Comparison of ENCODE assay signal across 24 mouse cellular contexts in genomic region chr12:29961041-29961440, GRCm38 (mm10). TPM values are rescaled to one million over a fixed set of nuclear protein-coding genes. Genes with fewer than 3 reads are reported as not detected.
A peak's percentile ranks its signal among the peaks of the same experiment; 100 is the strongest.
DNase-seq lines count a peak whose midpoint lies in the region; ATAC-seq and TF ChIP-seq lines count a peak whose summit lies in the region.
"Had no signal": no experiment of that assay in that cellular context is flagged by ENCODE, and none has a peak within 500 bp of the region (broad histone marks: within the 10 kb centered on the region; RNA-seq: fewer than 3 reads in every experiment).

No protein-coding gene starts in this region.

- H3K36me3 ChIP-seq in heart, embryonic 10.5 days, result peaks cover 12% of the 10 kb centered on the region
- H3K36me3 ChIP-seq in intestine, embryonic 15.5 days, result no peaks in the 10 kb centered on the region
- no peaks in the 10 kb centered on the region for H3K36me3 ChIP-seq in intestine, postnatal 0 days (ENCODE audit: control insufficient read depth, insufficient read depth)

- no peak overlapping the region for H3K4me2 ChIP-seq in intestine, embryonic 15.5 days (replicated peaks)
- H3K4me2 ChIP-seq in intestine, postnatal 0 days (replicated peaks; ENCODE audit: low read depth), result no peak overlapping the region
- H3K4me2 ChIP-seq: forebrain, embryonic 12.5 days; midbrain, embryonic 12.5 days; neural tube, embryonic 12.5 days had no signal

- no peak overlapping the region for H3K4me3 ChIP-seq in heart, embryonic 10.5 days
- no peak overlapping the region for H3K4me3 ChIP-seq in intestine, embryonic 15.5 days (replicated peaks)
- no peak overlapping the region for H3K4me3 ChIP-seq in intestine, postnatal 0 days (ENCODE audit: low read depth, low read length)
- no peak overlapping the region for H3K4me3 ChIP-seq in brown adipose tissue, adult 24 weeks (ENCODE audit: insufficient read depth, low read depth, low read length)
- H3K4me3 ChIP-seq: forebrain, embryonic 12.5 days; limb, embryonic 10.5 days; midbrain, embryonic 12.5 days; neural tube, embryonic 12.5 days had no signal

- WGBS in heart, embryonic 10.5 days, result 79% methylated on average over 1 of the region's 1 CpGs
- WGBS in intestine, embryonic 15.5 days, result 83% methylated on average over 1 of the region's 1 CpGs
- WGBS in intestine, postnatal 0 days, result 58% methylated on average over 1 of the region's 1 CpGs

- peaks cover 57% of the 10 kb centered on the region for H3K4me1 ChIP-seq in heart, embryonic 10.5 days
- H3K4me1 ChIP-seq in intestine, embryonic 15.5 days (replicated peaks), result peaks cover 4% of the 10 kb centered on the region; the same call in 1 of the 2 replicates
- no peaks in the 10 kb centered on the region for H3K4me1 ChIP-seq in intestine, postnatal 0 days (replicated peaks; ENCODE audit: control insufficient read depth, insufficient read depth, low read length)
- peaks cover 37% of the 10 kb centered on the region for H3K4me1 ChIP-seq in brown adipose tissue, adult 24 weeks (ENCODE audit: control insufficient read depth, insufficient read depth, insufficient read length, low read length)

- H3K9ac ChIP-seq in intestine, embryonic 15.5 days, result no peak overlapping the region
- H3K9ac ChIP-seq in intestine, postnatal 0 days (ENCODE audit: low read depth, low read length), result no peak overlapping the region
- H3K9ac ChIP-seq: forebrain, embryonic 12.5 days; liver, postnatal 0 days; midbrain, embryonic 12.5 days; neural tube, embryonic 12.5 days had no signal

- no peaks in the 10 kb centered on the region for H3K9me3 ChIP-seq in heart, embryonic 10.5 days
- no peaks in the 10 kb centered on the region for H3K9me3 ChIP-seq in intestine, embryonic 15.5 days
- H3K9me3 ChIP-seq in intestine, postnatal 0 days (ENCODE audit: control insufficient read depth), result no peaks in the 10 kb centered on the region
- H3K9me3 ChIP-seq: forebrain, embryonic 12.5 days; limb, embryonic 10.5 days; midbrain, embryonic 12.5 days; neural tube, embryonic 12.5 days had no signal

- no peak for TF ChIP-seq CTCF in intestine, postnatal 0 days (IDR thresholded peaks at IDR 0.05; ENCODE audit: low read depth)

- 0 out of 2 replicates have a peak, but pooled peaks have one; percentile 28 for ATAC-seq in intestine, embryonic 15.5 days
- no peak for ATAC-seq in intestine, postnatal 0 days
- ATAC-seq: hindbrain, postnatal 0 days; liver, postnatal 0 days had no signal

- intact Hi-C loops in heart, postnatal 25 days (cut with DNase I), result no loop called here

- DNase-seq in heart, embryonic 10.5 days (ENCODE audit: low spot score), result no peak
- DNase-seq in heart, postnatal 25 days (ENCODE audit: low spot score), result no peak
- peak; percentile 68 for DNase-seq in lung, postnatal 36 days
- no peak for DNase-seq in left cerebral cortex, adult 11 months (ENCODE audit: low spot score)
- DNase-seq: adrenal gland, postnatal 25 days; cerebellum, adult 18-20 months; cerebellum, postnatal 36 days; gastrocnemius, postnatal 36 days; kidney, adult 8-10 months; layer of hippocampus, adult 9-11 months; liver, postnatal 0 days; thymus, postnatal 25 days had no signal

- 0 out of 2 replicates have a peak overlapping the region, but pooled peaks have one; percentile 6 for H3K27ac ChIP-seq in heart, embryonic 10.5 days
- no peak overlapping the region for H3K27ac ChIP-seq in intestine, embryonic 15.5 days
- H3K27ac ChIP-seq in intestine, postnatal 0 days (ENCODE audit: low read depth, low read length), result no peak overlapping the region
- H3K27ac ChIP-seq in brown adipose tissue, adult 24 weeks (replicated peaks; ENCODE audit: low read depth, low read length), result peak overlapping the region; percentile 9; the same call in 1 of the 2 replicates
- H3K27ac ChIP-seq: forebrain, embryonic 12.5 days; hindbrain, postnatal 0 days; limb, embryonic 10.5 days; midbrain, embryonic 12.5 days; neural tube, embryonic 12.5 days had no signal

- H3K27me3 ChIP-seq in heart, embryonic 10.5 days (ENCODE audit: insufficient read depth, poor library complexity, severe bottlenecking), result no peaks in the 10 kb centered on the region
- no peaks in the 10 kb centered on the region for H3K27me3 ChIP-seq in intestine, embryonic 15.5 days (replicated peaks)
- no peaks in the 10 kb centered on the region for H3K27me3 ChIP-seq in intestine, postnatal 0 days (replicated peaks; ENCODE audit: control insufficient read depth, insufficient read depth, low read length)
- H3K27me3 ChIP-seq: CH12.LX; forebrain, embryonic 12.5 days; midbrain, embryonic 12.5 days; neural tube, embryonic 12.5 days had no signal

RNA-seq across cellular contexts. Expression of gene Pxdn, which starts 23.6 kb away (rescaled TPM):
- polyA plus RNA-seq in heart, embryonic 10.5 days (2016; fragmentation: Nextera tagmentation; extraction: Ambion mirVana), result 92.0 and 109 TPM in 2 replicates
- total RNA-seq in heart, postnatal 25 days (2021), result 10 to 100 TPM; 62.2 to 65.1 TPM
- polyA plus RNA-seq in intestine, embryonic 15.5 days (2015; fragmentation: Nextera tagmentation; extraction: Ambion mirVana), result 63.6 and 66.4 TPM in 2 replicates
- 18.4 TPM in 2 replicates for polyA plus RNA-seq in intestine, postnatal 0 days (2015; fragmentation: Nextera tagmentation; extraction: Ambion mirVana)
- 21.5 and 26.4 TPM in 2 replicates for polyA plus RNA-seq in brown adipose tissue, adult 24 weeks (2012; ENCODE audit: insufficient read depth, insufficient read length, missing spikeins)
- total RNA-seq: megakaryocyte progenitor cell, adult 5-6 weeks; MEL; monocyte, adult 5-6 weeks had no signal

Comparison
In these comparisons a context has a peak if more than half of its experiments do, and no peak if none do; other contexts are left out.
1. H3K27ac ChIP-seq: peak in heart, embryonic 10.5 days (single experiment) and brown adipose tissue, adult 24 weeks (single experiment); none in intestine, embryonic 15.5 days (single experiment) and intestine, postnatal 0 days (single experiment).